ENCODE assay signal across 8 mouse cellular contexts in the genomic region with DNA sequence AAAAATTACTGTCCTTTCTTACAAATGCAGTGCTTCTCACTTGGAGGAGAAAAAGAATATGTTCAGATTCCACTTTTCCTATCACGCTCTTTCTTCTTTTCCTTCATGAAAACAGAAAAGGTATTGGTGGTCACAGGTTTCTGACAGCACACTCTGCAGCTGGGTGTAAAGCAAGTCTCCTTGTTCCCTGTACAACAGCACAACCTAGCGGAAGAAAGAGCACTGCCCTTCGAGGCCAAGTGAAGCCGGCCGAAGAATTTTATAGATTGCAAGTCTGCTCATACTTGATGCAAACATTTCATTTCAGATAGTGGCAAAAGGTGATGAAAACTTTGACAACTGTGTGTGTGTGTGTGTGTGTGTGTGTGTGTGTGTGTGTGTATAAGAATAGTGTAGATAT.
DNase-seq lines count a peak whose midpoint lies in the region; ATAC-seq lines count a peak whose summit lies in the region.

No protein-coding gene starts in this region.

- no peak overlapping the region for H3K27ac ChIP-seq in forebrain, embryonic 10.5 days
- H3K27ac ChIP-seq in limb, embryonic 13.5 days = no peak overlapping the region

- H3K9ac ChIP-seq in limb, embryonic 13.5 days = no peak overlapping the region

- H3K36me3 ChIP-seq in forebrain, embryonic 10.5 days (replicated peaks) = no peaks in the 10 kb centered on the region
- no peaks in the 10 kb centered on the region for H3K36me3 ChIP-seq in limb, embryonic 13.5 days

- WGBS in forebrain, embryonic 10.5 days = 39% methylated on average over 5 of the region's 5 CpGs
- WGBS in limb, embryonic 13.5 days = 6% methylated on average over 5 of the region's 5 CpGs

- ATAC-seq in limb, embryonic 13.5 days (ENCODE audit: low FRiP score, low read depth) = peak; percentile 83
- ATAC-seq in erythroblast, adult 5-6 weeks (replicated peaks; ENCODE audit: low FRiP score, poor library complexity, severe bottlenecking) = no peak

- H3K4me2 ChIP-seq in limb, embryonic 13.5 days (replicated peaks) = peak overlapping the region; percentile 41; the same call in 1 of the 2 replicates

- H3K27me3 ChIP-seq in forebrain, embryonic 10.5 days (ENCODE audit: poor library complexity, severe bottlenecking) = no peaks in the 10 kb centered on the region
- H3K27me3 ChIP-seq in limb, embryonic 13.5 days = no peaks in the 10 kb centered on the region

- DNase-seq in heart, postnatal 10 days = peak; percentile 20 to 39
- no peak for DNase-seq in heart, adult 11 months
- DNase-seq in adrenal gland, postnatal 25 days = peak; percentile 19
- peak; percentile 29 for DNase-seq in forebrain, embryonic 10.5 days (ENCODE audit: extremely low spot score, low spot score)
- DNase-seq in kidney, adult 9 months = peak; percentile 43
- DNase-seq in retina, embryonic 14.5 days (ENCODE audit: low spot score) = peak; percentile 78

- no peak overlapping the region for H3K4me3 ChIP-seq in forebrain, embryonic 10.5 days
- no peak overlapping the region for H3K4me3 ChIP-seq in limb, embryonic 13.5 days

- H3K4me1 ChIP-seq in forebrain, embryonic 10.5 days = no peaks in the 10 kb centered on the region
- peaks cover 4% of the 10 kb centered on the region; the same call in 1 of the 2 replicates for H3K4me1 ChIP-seq in limb, embryonic 13.5 days

- intact Hi-C loops in heart, postnatal 10 days (cut with DNase I) = no loop called here

- H3K9me3 ChIP-seq in forebrain, embryonic 10.5 days = no peaks in the 10 kb centered on the region
- H3K9me3 ChIP-seq in limb, embryonic 13.5 days = no peaks in the 10 kb centered on the region
